Mouse (Mus musculus) hindbrain, postnatal 0 days (tissue): Measurements from ENCODE around the gene Stk25. TPM values are rescaled to one million over a fixed set of nuclear protein-coding genes. Genes with fewer than 3 reads are reported as not detected.
"Not testable (repeated sequence)": the region's sequence is repeated elsewhere in the genome, so short reads cannot be mapped to it uniquely, and the experiment has no call there.

Source experiments
- ATAC-seq: fragments of 200-750 bp; cut with Nextera tagmentation; 2 replicates; pipeline ENCODE4 v1.8.0; 2017; ENCODE audit warnings: mild to moderate bottlenecking, moderate TSS enrichment, moderate library complexity
- DNase-seq: peaks from one replicate; pipeline ENCODE4 v3.0.0-alpha.2; 2015; ENCODE audit warnings: low spot score
- H3K27ac ChIP-seq: fragments of 300-500 bp; sonication (generic); 2 replicates; pipeline ENCODE4 v1.5.1; 2014; ENCODE audit warnings: mild to moderate bottlenecking
- H3K27me3 ChIP-seq: fragments of 300-500 bp; sonication (generic); 2 replicates; pipeline ENCODE4 v1.6.1; 2014; ENCODE audit warnings: low read length, mixed read lengths; ENCODE audit not compliant: insufficient read depth
- H3K36me3 ChIP-seq: fragments of 300-500 bp; sonication (generic); 2 replicates; pipeline ENCODE4 v1.6.1; 2014; ENCODE audit warnings: low read length, mixed read lengths; ENCODE audit not compliant: insufficient read depth
- H3K4me1 ChIP-seq: fragments of 300-500 bp; sonication (generic); 2 replicates; pipeline ENCODE4 v1.6.1; 2014; ENCODE audit warnings: antibody characterized with exemption, low read length, mixed read lengths; ENCODE audit not compliant: insufficient read depth
- H3K4me2 ChIP-seq: fragments of 300-500 bp; sonication (generic); 2 replicates; pipeline ENCODE4 v1.6.1; 2014; ENCODE audit warnings: low read depth, mild to moderate bottlenecking, low read length, moderate library complexity, mixed read lengths
- H3K4me3 ChIP-seq: fragments of 300-500 bp; sonication (generic); 2 replicates; pipeline ENCODE4 v1.5.1; 2014; ENCODE audit warnings: low read length
- H3K9ac ChIP-seq: fragments of 300-500 bp; sonication (generic); replicated peaks from 2 replicates; pipeline ENCODE4 v1.6.1; 2014; ENCODE audit warnings: mild to moderate bottlenecking, low read length, moderate library complexity, mixed read lengths
- H3K9me3 ChIP-seq: fragments of 300-500 bp; sonication (generic); 2 replicates; pipeline ENCODE4 v1.6.1; 2016; ENCODE audit warnings: low read length, mixed read lengths
- CTCF ChIP-seq: IDR thresholded peaks from 2 replicates; pipeline ENCODE4 v1.5.1; 2016; ENCODE audit warnings: antibody characterized with exemption, control low read depth, low read depth
- WGBS: fragments of 180-500 bp; shearing (Covaris S2); extraction: QIAGEN DNeasy Blood & Tissue Kit; methylation state at CpG from one replicate; pipeline ENCODE4 v1.1.7; 2014; 5-methylcytosine and 5-hydroxymethylcytosine counted together
- polyA plus RNA-seq: library from polyadenylated mRNA; unstranded; fragments of >200 nt; fragmentation: Nextera tagmentation; extraction: Ambion mirVana; gene quantifications from 2 replicates; pipeline ENCODE4 v1.2.1, GENCODE M21; 2015
- total RNA-seq: library from RNA; depleted of rRNA; stranded (reverse); fragments of >200 nt; gene quantifications from 2 replicates; pipeline ENCODE4 v1.2.3, GENCODE M21; 2014; rRNA removed

Gene Stk25
- 261 and 340 TPM in 2 replicates for total RNA-seq
- polyA plus RNA-seq = 309 and 328 TPM in 2 replicates

- H3K36me3 ChIP-seq, ATAC-seq, H3K4me1 ChIP-seq, H3K27ac ChIP-seq, H3K9ac ChIP-seq, H3K27me3 ChIP-seq, H3K4me2 ChIP-seq, DNase-seq, H3K4me3 ChIP-seq, H3K9me3 ChIP-seq: not testable (repeated sequence)
Observed at GRCm38 (mm10) chr1:93658559-93658958, at the start of gene Stk25. Gene Stk25, minus strand, starts transcription at chr1:93658659.

DNA sequence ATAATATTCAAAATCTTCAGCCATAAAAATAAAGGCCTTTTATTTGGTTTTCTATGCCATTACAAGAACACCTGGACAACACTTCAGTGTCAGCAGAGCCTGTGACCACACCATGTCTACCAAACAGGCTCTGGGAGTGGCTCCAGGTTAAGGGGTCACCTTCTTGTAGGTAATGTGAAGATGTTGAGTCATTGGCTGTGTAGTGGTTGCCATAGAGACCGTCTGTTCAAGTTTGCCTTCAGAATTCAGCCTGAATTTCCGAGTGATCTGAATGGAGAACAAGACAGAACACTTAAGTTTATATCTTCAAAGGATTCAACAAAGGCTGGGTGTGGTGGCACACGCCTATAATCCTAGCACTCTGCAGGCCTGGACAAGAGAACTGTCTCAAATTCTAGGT, 46.9 kb upstream of the Stk25 start:
- Histone ChIP-seq H3K27me3 (no peaks in the 10 kb centered on the region), H3K36me3 (peaks cover 12% of the 10 kb centered on the region; the same call in 1 of the 2 replicates), H3K9me3 (no peaks in the 10 kb centered on the region), H3K9ac (no peak overlapping the region), H3K27ac (no peak overlapping the region), H3K4me3 (no peak overlapping the region), H3K4me2 (no peak overlapping the region), H3K4me1 (no peaks in the 10 kb centered on the region)
- TF ChIP-seq CTCF = no peak
- ATAC-seq (no peak), DNase-seq (no peak)
- 64% methylated on average over 3 of the region's 3 CpGs for WGBS

DNA sequence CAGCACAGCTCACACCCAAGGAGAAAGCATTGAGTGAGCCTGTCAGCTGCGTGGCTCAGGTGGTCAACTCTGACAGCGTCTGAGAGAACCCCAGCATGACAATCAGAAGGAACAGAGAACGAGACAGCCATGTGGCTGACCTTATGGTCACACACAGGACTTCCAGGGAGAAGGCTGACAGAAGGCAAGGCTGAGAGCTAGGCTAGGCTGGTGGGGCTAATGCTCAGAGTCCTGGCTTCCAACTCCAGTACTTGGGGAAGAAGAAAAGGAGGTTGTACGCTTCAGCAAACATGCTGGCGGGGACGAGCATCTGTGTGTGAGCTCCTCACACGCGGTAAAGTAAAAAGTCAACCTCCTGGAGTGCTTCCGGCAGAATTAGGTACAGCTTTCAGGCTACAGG, 45.9 kb upstream of the Stk25 start:
- Histone ChIP-seq H3K27me3 (no peaks in the 10 kb centered on the region), H3K9me3 (no peaks in the 10 kb centered on the region), H3K9ac (no peak overlapping the region), H3K4me2 (no peak overlapping the region), H3K27ac (no peak overlapping the region), H3K4me3 (no peak overlapping the region), H3K36me3 (peaks cover 12% of the 10 kb centered on the region; the same call in 1 of the 2 replicates), H3K4me1 (no peaks in the 10 kb centered on the region)
- WGBS = 74% methylated on average over 9 of the region's 9 CpGs
- DNase-seq = no peak
- no peak for TF ChIP-seq CTCF
- peak; percentile 48 for ATAC-seq

- DNase-seq = no peak
- H3K4me3 ChIP-seq = no peak overlapping the region
- TF ChIP-seq CTCF = no peak
- no peaks in the 10 kb centered on the region for H3K9me3 ChIP-seq
- peaks cover 12% of the 10 kb centered on the region; the same call in 1 of the 2 replicates for H3K36me3 ChIP-seq
- no peak overlapping the region for H3K27ac ChIP-seq
- H3K4me2 ChIP-seq = no peak overlapping the region
- no peaks in the 10 kb centered on the region for H3K27me3 ChIP-seq
- H3K9ac ChIP-seq = no peak overlapping the region
- H3K4me1 ChIP-seq = no peaks in the 10 kb centered on the region
- ATAC-seq = no peak
- 95% methylated on average over 10 of the region's 10 CpGs for WGBS
Observed at GRCm38 (mm10) chr1:93703472-93704048, 45.1 kb upstream of the Stk25 start.

DNA sequence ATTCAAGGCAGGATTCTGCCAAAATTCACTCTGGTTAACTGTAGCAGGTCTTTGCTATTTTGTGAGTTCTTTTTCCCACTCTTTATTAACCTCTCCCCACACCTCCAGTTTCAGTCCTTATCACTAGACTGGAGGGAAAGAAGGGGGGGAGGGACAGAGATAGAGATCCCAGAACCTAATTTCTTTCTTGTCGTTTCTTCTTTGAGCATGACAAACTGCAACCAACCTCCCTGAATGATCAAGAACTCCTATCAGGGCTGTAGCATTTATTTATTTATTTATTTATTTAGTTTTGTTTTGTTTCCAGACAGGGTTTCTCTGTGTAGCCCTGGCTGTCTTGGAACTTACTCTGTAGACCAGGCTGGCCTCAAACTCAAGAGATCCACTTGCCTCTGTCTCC, 43.6 kb upstream of the Stk25 start:
- Histone ChIP-seq H3K4me2 (no peak overlapping the region), H3K4me3 (no peak overlapping the region), H3K9ac (no peak overlapping the region), H3K27ac (no peak overlapping the region), H3K36me3 (peaks cover 12% of the 10 kb centered on the region; the same call in 1 of the 2 replicates), H3K4me1 (no peaks in the 10 kb centered on the region), H3K27me3 (no peaks in the 10 kb centered on the region), H3K9me3 (no peaks in the 10 kb centered on the region)
- no peak for ATAC-seq
- WGBS = 89% methylated on average over 1 of the region's 1 CpGs
- DNase-seq = no peak
- no peak for TF ChIP-seq CTCF

DNA sequence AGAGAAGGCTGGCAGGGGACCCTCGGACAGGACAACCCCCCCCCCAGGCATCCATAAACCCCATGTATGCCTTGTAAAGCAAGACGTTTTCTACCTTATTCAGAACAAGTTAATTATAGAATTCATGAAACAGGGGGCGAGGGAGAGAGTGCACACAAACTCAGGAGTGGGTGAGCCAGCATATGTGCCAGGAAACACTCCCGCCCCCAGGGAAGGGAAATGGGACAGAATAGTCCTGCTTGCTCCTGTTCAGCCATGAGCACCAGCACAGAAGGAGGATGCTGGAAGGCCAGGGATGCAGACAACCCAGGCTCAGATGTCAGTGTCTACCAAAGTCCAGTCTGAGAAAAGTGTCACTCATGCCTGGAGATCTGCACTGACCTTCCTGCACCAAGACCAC, 40.7 kb upstream of the Stk25 start:
- no peaks in the 10 kb centered on the region for H3K9me3 ChIP-seq
- no peaks in the 10 kb centered on the region for H3K4me1 ChIP-seq
- peaks cover 9% of the 10 kb centered on the region for H3K36me3 ChIP-seq
- TF ChIP-seq CTCF = no peak
- DNase-seq (no peak), ATAC-seq (no peak)
- WGBS = 80% methylated on average over 4 of the region's 4 CpGs
- H3K27ac ChIP-seq = no peak overlapping the region
- no peak overlapping the region for H3K4me2 ChIP-seq
- H3K9ac ChIP-seq = no peak overlapping the region
- H3K27me3 ChIP-seq = no peaks in the 10 kb centered on the region
- H3K4me3 ChIP-seq = no peak overlapping the region

DNA sequence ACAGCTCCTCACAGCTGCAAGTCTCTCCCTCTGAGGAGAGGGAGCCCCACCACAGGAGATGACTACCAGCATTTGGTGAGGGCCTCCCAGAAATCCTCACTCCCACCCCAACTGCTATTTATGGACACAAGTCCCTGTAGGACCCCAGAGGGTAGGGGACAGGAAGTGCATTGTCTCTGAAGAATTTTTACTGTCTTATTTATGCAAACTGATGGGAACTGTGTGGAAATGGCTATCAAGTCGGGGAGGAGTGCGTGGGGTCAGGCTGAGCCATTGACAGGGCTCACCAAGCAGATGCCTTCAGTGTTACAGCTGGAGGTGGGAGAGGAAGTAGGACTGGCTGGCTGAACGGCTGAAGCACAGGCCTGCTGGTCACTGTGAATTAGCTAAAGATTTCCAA, 38.9 kb upstream of the Stk25 start:
- DNase-seq (no peak), ATAC-seq (no peak)
- H3K9ac ChIP-seq = no peak overlapping the region
- H3K27me3 ChIP-seq = no peaks in the 10 kb centered on the region
- H3K4me2 ChIP-seq = no peak overlapping the region
- 57% methylated on average over 3 of the region's 3 CpGs for WGBS
- H3K36me3 ChIP-seq = peaks cover 6% of the 10 kb centered on the region
- no peak for TF ChIP-seq CTCF
- no peaks in the 10 kb centered on the region for H3K4me1 ChIP-seq
- H3K9me3 ChIP-seq = no peaks in the 10 kb centered on the region
- H3K27ac ChIP-seq = no peak overlapping the region
- no peak overlapping the region for H3K4me3 ChIP-seq
